ENCODE assay signal across 8 mouse cellular contexts in genomic region chr8:13516011-13516442, GRCm38 (mm10). TPM values are rescaled to one million over a fixed set of nuclear protein-coding genes. Genes with fewer than 3 reads are reported as not detected.
DNase-seq lines count a peak whose midpoint lies in the region; ATAC-seq lines count a peak whose summit lies in the region.
"Had no signal": no experiment of that assay in that cellular context is flagged by ENCODE, and none has a peak within 500 bp of the region (broad histone marks: within the 10 kb centered on the region; RNA-seq: fewer than 3 reads in every experiment).

No protein-coding gene starts in this region.

- WGBS in lung, embryonic 15.5 days = 20% methylated on average over 7 of the region's 7 CpGs
- 92% methylated on average over 7 of the region's 7 CpGs for WGBS in forebrain, embryonic 10.5 days

- no peaks in the 10 kb centered on the region for H3K9me3 ChIP-seq in lung, embryonic 15.5 days
- H3K9me3 ChIP-seq in forebrain, embryonic 10.5 days = no peaks in the 10 kb centered on the region

- peaks cover 36% of the 10 kb centered on the region for H3K4me1 ChIP-seq in lung, embryonic 15.5 days
- H3K4me1 ChIP-seq in forebrain, embryonic 10.5 days = no peaks in the 10 kb centered on the region

- peak overlapping the region; percentile 65 for H3K27ac ChIP-seq in lung, embryonic 15.5 days
- H3K27ac ChIP-seq in forebrain, embryonic 10.5 days = no peak overlapping the region

- peak; percentile 80 for DNase-seq in adrenal gland, adult 2 months
- peak; percentile 73 to 81 for DNase-seq in adrenal gland, postnatal 36 days
- DNase-seq in heart, postnatal 10 days = peak; percentile 77 to 78
- no peak for DNase-seq in forebrain, embryonic 10.5 days (ENCODE audit: extremely low spot score, low spot score)
- no peak for DNase-seq in layer of hippocampus, postnatal 10 days (ENCODE audit: low spot score in 2 of 2)
- DNase-seq in thymus, postnatal 14 days = no peak

- no peak overlapping the region for H3K4me2 ChIP-seq in lung, embryonic 15.5 days
- H3K4me2 ChIP-seq: liver, embryonic 11.5 days had no signal

- no peaks in the 10 kb centered on the region for H3K27me3 ChIP-seq in lung, embryonic 15.5 days
- no peaks in the 10 kb centered on the region for H3K27me3 ChIP-seq in forebrain, embryonic 10.5 days (ENCODE audit: poor library complexity, severe bottlenecking)

- H3K9ac ChIP-seq in lung, embryonic 15.5 days = no peak overlapping the region

- ATAC-seq in lung, embryonic 15.5 days (ENCODE audit: borderline replicate concordance, extremely low read depth, low FRiP score, low TSS enrichment) = peak; percentile 74

- intact Hi-C loops in heart, postnatal 10 days (cut with DNase I) = no loop called here

- H3K4me3 ChIP-seq in lung, embryonic 15.5 days = no peak overlapping the region
- no peak overlapping the region for H3K4me3 ChIP-seq in forebrain, embryonic 10.5 days

- no peaks in the 10 kb centered on the region for H3K36me3 ChIP-seq in lung, embryonic 15.5 days
- H3K36me3 ChIP-seq in forebrain, embryonic 10.5 days (replicated peaks) = no peaks in the 10 kb centered on the region

RNA-seq across cellular contexts. Expression of gene Gas6, which starts 21.7 kb away (rescaled TPM):
- 100 to 1,000 TPM; 127 to 450 TPM for total RNA-seq in adrenal gland, adult 2 months (2021)
- 260 and 429 TPM in 2 replicates for polyA plus RNA-seq in adrenal gland, adult 2 months (2012; rRNA removed)
- total RNA-seq in adrenal gland, postnatal 36 days (2021) = 100 to 1,000 TPM in 1 of 2 experiments, 10 to 100 TPM in 1; 83.7 to 248 TPM
- 100 to 1,000 TPM; 135 to 143 TPM for total RNA-seq in heart, postnatal 10 days (2021)
- polyA plus RNA-seq in lung, embryonic 15.5 days (2015; fragmentation: Nextera tagmentation; extraction: Ambion mirVana) = 74.8 and 85.7 TPM in 2 replicates
- 6.1 and 7.6 TPM in 2 replicates for polyA plus RNA-seq in forebrain, embryonic 10.5 days (2016; fragmentation: Nextera tagmentation; extraction: Ambion mirVana)
- 100 to 1,000 TPM; 105 to 116 TPM for total RNA-seq in layer of hippocampus, postnatal 10 days (2021)

RNA-seq across cellular contexts. Expression of gene 1700029H14Rik, which starts 46.2 kb away (rescaled TPM):
- not detected for total RNA-seq in adrenal gland, adult 2 months (2021)
- not detected in 2 replicates for polyA plus RNA-seq in adrenal gland, adult 2 months (2012; rRNA removed)
- not detected for total RNA-seq in adrenal gland, postnatal 36 days (2021)
- total RNA-seq in heart, postnatal 10 days (2021) = not detected
- polyA plus RNA-seq in lung, embryonic 15.5 days (2015; fragmentation: Nextera tagmentation; extraction: Ambion mirVana) = not detected in 2 replicates
- polyA plus RNA-seq in forebrain, embryonic 10.5 days (2016; fragmentation: Nextera tagmentation; extraction: Ambion mirVana) = not detected in 2 replicates
- total RNA-seq in layer of hippocampus, postnatal 10 days (2021) = not detected
- polyA plus RNA-seq: liver, embryonic 11.5 days had no signal

Comparison
In these comparisons a context has a peak if more than half of its experiments do, and no peak if none do; other contexts are left out.
1. DNase-seq: peak in adrenal gland, adult 2 months (single experiment), adrenal gland, postnatal 36 days (2 of 2) and heart, postnatal 10 days (2 of 2); none in forebrain, embryonic 10.5 days (single experiment), layer of hippocampus, postnatal 10 days (0 of 2) and thymus, postnatal 14 days (single experiment).